Mouse (Mus musculus) MEL (cell line): ENCODE results near the gene Uckl1. TPM values are rescaled to one million over a fixed set of nuclear protein-coding genes. Genes with fewer than 3 reads are reported as not detected.

Experiments used
- DNase-seq: peaks from one replicate; pipeline ENCODE4 v3.0.0; 2011; ENCODE audit warnings: low read depth, low spot score
- H3K27ac ChIP-seq: 2 replicates; pipeline ENCODE4 v1.5.1; 2012; ENCODE audit warnings: low read depth, mild to moderate bottlenecking, control low read depth, low read length, moderate library complexity; ENCODE audit not compliant: control insufficient read depth
- H3K27me3 ChIP-seq, 2 experiments: fragments of 150-350 bp in 1 of 2; sonication (generic) in 1 of 2; 2 replicates each; pipeline ENCODE4 v1.6.1; 2012; ENCODE audit warnings: low read length in 2 of 2, mild to moderate bottlenecking in 2 of 2, improper control_type of control experiment in 1 of 2, moderate library complexity in 1 of 2; ENCODE audit not compliant: insufficient read depth in 2 of 2, control insufficient read depth in 1 of 2
- H3K36me3 ChIP-seq, 2 experiments: 2 replicates each; pipeline ENCODE4 v1.6.1; 2012 to 2014; ENCODE audit warnings: low read length in 2 of 2, improper control_type of control experiment in 1 of 2, inconsistent platforms in 1 of 2, mild to moderate bottlenecking in 1 of 2; ENCODE audit not compliant: insufficient read depth in 2 of 2, control insufficient read depth in 1 of 2
- H3K4me1 ChIP-seq, 2 experiments: fragments of 150-350 bp in 1 of 2; sonication (generic) in 1 of 2; 2 replicates each; pipeline ENCODE4 v1.6.1; 2012; ENCODE audit warnings: low read length in 2 of 2, improper control_type of control experiment in 1 of 2, mild to moderate bottlenecking in 1 of 2; ENCODE audit not compliant: insufficient read depth in 2 of 2, control insufficient read depth in 1 of 2
- H3K4me3 ChIP-seq, 2 experiments: fragments of 150-350 bp in 1 of 2; sonication (generic) in 1 of 2; 2 replicates each; pipeline ENCODE4 v1.5.1; 2012; ENCODE audit warnings: low read depth in 2 of 2, low read length in 2 of 2, mild to moderate bottlenecking in 2 of 2, moderate library complexity in 2 of 2, control low read depth in 1 of 2, improper control_type of control experiment in 1 of 2; ENCODE audit not compliant: control insufficient read depth in 1 of 2, insufficient read depth in 1 of 2
- H3K79me2 ChIP-seq: 2 replicates; pipeline ENCODE4 v1.6.1; 2012; ENCODE audit warnings: mild to moderate bottlenecking, low read length, moderate library complexity; ENCODE audit not compliant: control insufficient read depth, poor library complexity, insufficient read depth
- H3K9ac ChIP-seq: 2 replicates; pipeline ENCODE4 v1.6.1; 2012; ENCODE audit warnings: low read depth, mild to moderate bottlenecking, control low read depth, low read length, moderate library complexity; ENCODE audit not compliant: control insufficient read depth, poor library complexity, severe bottlenecking
- H3K9me3 ChIP-seq: fragments of 150-350 bp; sonication (generic); replicated peaks from 2 replicates; pipeline ENCODE4 v1.6.1; 2012; ENCODE audit warnings: mild to moderate bottlenecking, low read length, improper control_type of control experiment, moderate library complexity; ENCODE audit not compliant: insufficient read depth
- BHLHE40 ChIP-seq: IDR thresholded peaks from 2 replicates; pipeline ENCODE4 v1.6.1; 2012; ENCODE audit warnings: low read depth, mild to moderate bottlenecking, inconsistent platforms, low read length, improper control_type of control experiment, borderline replicate concordance
- CHD1 ChIP-seq: IDR thresholded peaks from 2 replicates; pipeline ENCODE4 v1.6.1; 2012; ENCODE audit warnings: low read depth, mild to moderate bottlenecking, inconsistent platforms, low read length, improper control_type of control experiment
- CHD2 ChIP-seq: IDR thresholded peaks from 2 replicates; pipeline ENCODE4 v1.6.1; 2011; ENCODE audit warnings: low read length, improper control_type of control experiment
- CTCF ChIP-seq, 3 experiments: IDR thresholded peaks in 2 of 3; conservative IDR thresholded peaks in 1 of 3; 2 replicates each; pipeline ENCODE4 v1.5.1; 2011 to 2012; ENCODE audit warnings: low read length in 3 of 3, low read depth in 2 of 3, mild to moderate bottlenecking in 2 of 3, improper control_type of control experiment in 1 of 3, inconsistent platforms in 1 of 3, mixed read lengths in 1 of 3, moderate library complexity in 1 of 3; ENCODE audit not compliant: control insufficient read depth in 1 of 3, insufficient read depth in 1 of 3, poor library complexity in 1 of 3, severe bottlenecking in 1 of 3
- E2F4 ChIP-seq: IDR thresholded peaks from 2 replicates; pipeline ENCODE4 v1.6.1; 2011; ENCODE audit warnings: low read depth, low read length, improper control_type of control experiment, borderline replicate concordance
- ETS1 ChIP-seq: IDR thresholded peaks from 2 replicates; pipeline ENCODE4 v1.6.1; 2012; ENCODE audit warnings: low read depth, mild to moderate bottlenecking, inconsistent platforms, low read length, improper control_type of control experiment, moderate library complexity
- NELFE ChIP-seq: IDR thresholded peaks from 2 replicates; pipeline ENCODE4 v1.6.1; 2011; ENCODE audit warnings: low read depth, low read length, improper control_type of control experiment
- NRF1 ChIP-seq: IDR thresholded peaks from 2 replicates; pipeline ENCODE4 v1.6.1; 2014; ENCODE audit warnings: low read depth, mild to moderate bottlenecking, inconsistent platforms, low read length, improper control_type of control experiment, moderate library complexity; ENCODE audit not compliant: poor library complexity, insufficient read depth, severe bottlenecking
- POLR2AphosphoS2 ChIP-seq: IDR thresholded peaks from 2 replicates; pipeline ENCODE4 v1.6.1; 2011; ENCODE audit warnings: low read length, improper control_type of control experiment
- RAD21 ChIP-seq: IDR thresholded peaks from 2 replicates; pipeline ENCODE4 v1.6.1; 2011; ENCODE audit warnings: mild to moderate bottlenecking, low read depth, low read length, improper control_type of control experiment
- SMC3 ChIP-seq: IDR thresholded peaks from 2 replicates; pipeline ENCODE4 v1.6.1; 2011; ENCODE audit warnings: low read depth, low read length, improper control_type of control experiment
- UBTF ChIP-seq: IDR thresholded peaks from 2 replicates; pipeline ENCODE4 v1.6.1; 2012; ENCODE audit warnings: low read depth, mild to moderate bottlenecking, inconsistent platforms, low read length, improper control_type of control experiment, moderate library complexity, borderline replicate concordance; ENCODE audit not compliant: insufficient read depth
- USF2 ChIP-seq, 2 experiments: IDR thresholded peaks; 2 replicates each; pipeline ENCODE4 v1.6.1; 2011 to 2012; ENCODE audit warnings: improper control_type of control experiment in 2 of 2, low read length in 2 of 2, borderline replicate concordance in 1 of 2, inconsistent platforms in 1 of 2, low read depth in 1 of 2, mild to moderate bottlenecking in 1 of 2; ENCODE audit not compliant: insufficient read depth in 1 of 2
- ZKSCAN1 ChIP-seq: IDR thresholded peaks from 2 replicates; pipeline ENCODE4 v1.6.1; 2012; ENCODE audit warnings: low read depth, mild to moderate bottlenecking, inconsistent platforms, low read length, improper control_type of control experiment, moderate library complexity
- ZNF384 ChIP-seq: IDR thresholded peaks from 2 replicates; pipeline ENCODE4 v1.6.1; 2012; ENCODE audit warnings: low read depth, mild to moderate bottlenecking, inconsistent platforms, low read length, improper control_type of control experiment
- polyA plus RNA-seq, 2 experiments: library from polyadenylated mRNA; stranded (reverse) in 1 of 2; unstranded in 1 of 2; fragments of >175 nt in 1 of 2; fragments of >200 nt in 1 of 2; gene quantifications; 2 replicates each; pipeline versions ENCODE4 v1.2.1 to v1.2.4; 2012; ENCODE audit warnings: low replicate concordance in 2 of 2, low read depth in 1 of 2; ENCODE audit not compliant: insufficient read length in 2 of 2, insufficient read depth in 1 of 2, missing spikeins in 1 of 2
- total RNA-seq: library from RNA; depleted of rRNA; stranded (reverse); fragments of 300-350 nt; gene quantifications from 2 replicates; pipeline ENCODE4 v1.2.3, GENCODE M21; 2012

Gene Uckl1
- total and polyA plus RNA-seq, 3 experiments = 15.2 to 24.6 TPM; not detected in 1

DNA sequence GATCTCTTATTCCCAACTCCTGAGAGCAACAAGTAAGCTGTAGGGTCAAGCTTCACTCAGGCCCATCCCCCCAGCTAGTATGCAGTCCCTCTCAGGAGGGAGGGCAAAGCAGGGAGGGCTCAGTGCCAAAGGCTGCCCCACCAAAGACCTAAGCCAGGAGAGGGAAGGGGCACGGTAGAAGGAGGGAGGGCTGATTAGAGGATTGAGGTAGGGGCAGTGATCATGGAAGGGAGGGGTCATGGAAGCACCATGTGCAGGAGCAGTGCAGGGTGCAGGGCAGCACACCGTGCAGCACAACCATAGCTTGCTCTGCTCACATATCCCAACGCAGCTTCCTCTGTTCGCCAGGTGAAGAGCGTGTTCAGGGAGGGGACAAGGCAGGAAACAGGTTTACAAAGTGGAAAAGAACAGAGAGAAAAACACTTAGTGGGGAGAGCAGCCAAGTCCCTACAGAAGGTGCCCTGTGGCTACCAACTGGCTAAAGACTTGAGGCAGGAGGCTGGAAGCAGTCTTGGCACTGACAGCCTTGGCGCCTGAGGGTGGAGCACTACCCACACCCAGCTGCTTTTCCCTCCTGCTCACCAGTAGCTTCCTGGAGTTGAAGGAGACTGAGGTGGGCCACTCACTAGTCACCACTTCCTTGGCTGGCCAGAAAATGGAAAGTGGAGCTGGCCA is 13.6 kb downstream of the Uckl1 start:
- TF ChIP-seq POLR2AphosphoS2 = no peak
- TF ChIP-seq USF2 (IDR thresholded peaks at IDR 0.05; ENCODE audit: borderline replicate concordance in 1 of 2, insufficient read depth in 1 of 2, low read depth in 1 of 2, low read length in 2 of 2) = no peak
- no peak for TF ChIP-seq ZKSCAN1
- no peak for TF ChIP-seq CHD2
- no peak for TF ChIP-seq SMC3
- TF ChIP-seq NELFE = no peak
- no peak for TF ChIP-seq E2F4
- TF ChIP-seq NRF1 = no peak
- no peak for TF ChIP-seq UBTF
- no peak for TF ChIP-seq CHD1
- TF ChIP-seq, all 39 proteins: peak for 0
- Histone ChIP-seq H3K9ac (no peak overlapping the region), H3K36me3 (no peaks in the 10 kb centered on the region), H3K4me1 (no peaks in the 10 kb centered on the region), H3K4me3 (no peak overlapping the region), H3K79me2 (no peaks in the 10 kb centered on the region), H3K27ac (no peak overlapping the region), H3K27me3 (no peaks in the 10 kb centered on the region), H3K9me3 (no peaks in the 10 kb centered on the region)
- no peak for DNase-seq

DNA sequence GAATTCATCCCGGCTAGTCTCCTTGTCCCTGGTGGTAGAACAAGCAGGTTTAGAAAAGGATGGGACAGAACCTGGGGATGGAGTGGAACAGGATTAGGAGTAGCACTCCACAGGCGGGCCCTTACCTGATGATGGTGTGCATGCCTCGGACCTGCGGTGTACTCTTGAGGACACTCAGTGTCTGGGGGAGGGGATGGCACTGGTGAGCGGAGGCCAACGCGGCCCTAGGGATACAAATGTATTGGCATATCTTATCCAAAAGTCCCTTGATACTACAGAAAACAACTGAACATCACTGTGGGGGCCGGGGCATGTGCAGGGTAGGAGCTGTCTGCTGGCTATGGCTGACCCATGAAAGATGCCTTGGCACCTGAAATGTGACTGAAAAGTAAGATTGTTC is 14.3 kb downstream of the Uckl1 start:
- H3K27ac ChIP-seq = no peak overlapping the region
- no peak for DNase-seq
- H3K9me3 ChIP-seq = no peaks in the 10 kb centered on the region
- no peaks in the 10 kb centered on the region for H3K79me2 ChIP-seq
- no peak overlapping the region for H3K9ac ChIP-seq
- H3K4me3 ChIP-seq = no peak overlapping the region
- H3K36me3 ChIP-seq = no peaks in the 10 kb centered on the region
- TF ChIP-seq BHLHE40 = no peak
- TF ChIP-seq ZNF384 = no peak
- no peak for TF ChIP-seq NELFE
- TF ChIP-seq CTCF (IDR thresholded peaks at IDR 0.05 in 2 of 3, conservative IDR thresholded peaks at IDR 0.05 in 1 of 3; ENCODE audit: control insufficient read depth in 1 of 3, insufficient read depth in 1 of 3, low read depth in 2 of 3, low read length in 3 of 3, poor library complexity in 1 of 3, severe bottlenecking in 1 of 3) = no peak
- no peak for TF ChIP-seq UBTF
- no peak for TF ChIP-seq ETS1
- TF ChIP-seq POLR2AphosphoS2 = no peak
- TF ChIP-seq RAD21 = no peak
- H3K27me3 ChIP-seq = no peaks in the 10 kb centered on the region
- H3K4me1 ChIP-seq = no peaks in the 10 kb centered on the region
